Mouse (Mus musculus) midbrain, embryonic 14.5 days (tissue): ENCODE results near the gene Mgrn1. TPM values are rescaled to one million over a fixed set of nuclear protein-coding genes. Genes with fewer than 3 reads are reported as not detected.

Experiments used
- ATAC-seq: fragments of 200-750 bp; cut with Nextera tagmentation; 2 replicates; pipeline ENCODE4 v1.8.0; 2017; ENCODE audit warnings: moderate number of reproducible peaks, moderate library complexity; ENCODE audit not compliant: low FRiP score, low TSS enrichment
- DNase-seq: peaks from one replicate; pipeline ENCODE4 v3.0.0-alpha.2; 2015
- H3K27ac ChIP-seq: fragments of 300-500 bp; sonication (generic); replicated peaks from 2 replicates; pipeline ENCODE4 v1.5.1; 2014; ENCODE audit warnings: mild to moderate bottlenecking, low read depth, low read length, moderate library complexity
- H3K27me3 ChIP-seq: fragments of 300-500 bp; sonication (generic); 2 replicates; pipeline ENCODE4 v1.6.1; 2014; ENCODE audit warnings: low read length, control low read depth, mixed read lengths; ENCODE audit not compliant: control insufficient read depth, insufficient read depth
- H3K36me3 ChIP-seq: fragments of 300-500 bp; sonication (generic); 2 replicates; pipeline ENCODE4 v1.6.1; 2014; ENCODE audit warnings: low read length, control low read depth; ENCODE audit not compliant: control insufficient read depth, insufficient read depth
- H3K4me1 ChIP-seq: fragments of 300-500 bp; sonication (generic); 2 replicates; pipeline ENCODE4 v1.6.1; 2014; ENCODE audit warnings: mild to moderate bottlenecking, antibody characterized with exemption, low read length, control low read depth; ENCODE audit not compliant: control insufficient read depth, insufficient read depth
- H3K4me2 ChIP-seq: fragments of 300-500 bp; sonication (generic); 2 replicates; pipeline ENCODE4 v1.6.1; 2014; ENCODE audit warnings: mild to moderate bottlenecking, low read length, moderate library complexity
- H3K4me3 ChIP-seq: fragments of 300-500 bp; sonication (generic); replicated peaks from 2 replicates; pipeline ENCODE4 v1.5.1; 2014; ENCODE audit warnings: low read depth, low read length
- H3K9ac ChIP-seq: fragments of 300-500 bp; sonication (generic); replicated peaks from 2 replicates; pipeline ENCODE4 v1.6.1; 2014; ENCODE audit warnings: mild to moderate bottlenecking, low read length, moderate library complexity
- H3K9me3 ChIP-seq: fragments of 300-500 bp; sonication (generic); 2 replicates; pipeline ENCODE4 v1.6.1; 2016; ENCODE audit warnings: low read length, control low read depth, mixed read lengths; ENCODE audit not compliant: control insufficient read depth
- WGBS: fragments of 180-500 bp; shearing (Covaris S2); extraction: QIAGEN DNeasy Blood & Tissue Kit; methylation state at CpG from one replicate; pipeline ENCODE4 v1.1.7; 2014; 5-methylcytosine and 5-hydroxymethylcytosine counted together
- polyA plus RNA-seq: library from polyadenylated mRNA; unstranded; fragments of >200 nt; fragmentation: Nextera tagmentation; extraction: Ambion mirVana; gene quantifications from 2 replicates; pipeline ENCODE4 v1.2.1, GENCODE M21; 2014

The Mgrn1 gene
- polyA plus RNA-seq, 1 experiment from 2014 or later, result 117 TPM

- ATAC-seq (no peak), DNase-seq (no peak)
- Histone ChIP-seq H3K4me2 (no peak overlapping the region), H3K27me3 (no peaks in the 10 kb centered on the region), H3K36me3 (peaks cover 81% of the 10 kb centered on the region), H3K4me1 (no peaks in the 10 kb centered on the region), H3K27ac (no peak overlapping the region), H3K9me3 (no peaks in the 10 kb centered on the region), H3K9ac (no peak overlapping the region), H3K4me3 (no peak overlapping the region)
- 85% methylated on average over 4 of the region's 4 CpGs for WGBS
Measured at GRCm38 (mm10) chr16:4920556-4920955, 34.5 kb downstream of the Mgrn1 start.

DNA sequence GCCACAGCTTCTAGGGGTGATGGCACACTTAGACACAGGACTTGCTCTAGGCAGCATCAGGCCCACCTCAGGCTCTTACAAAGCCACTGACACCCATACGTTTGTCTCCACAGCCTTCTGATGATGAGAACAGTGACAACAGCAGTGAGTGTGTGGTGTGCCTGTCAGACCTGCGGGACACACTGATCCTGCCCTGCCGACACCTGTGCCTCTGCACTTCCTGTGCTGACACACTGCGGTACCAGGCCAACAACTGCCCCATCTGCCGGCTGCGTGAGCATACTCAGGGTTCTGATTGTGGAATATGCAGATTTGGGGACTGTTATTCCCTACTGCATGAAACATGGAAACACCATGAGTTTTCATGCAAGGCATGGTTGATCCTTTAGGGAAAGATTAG is 36.4 kb downstream of the Mgrn1 start:
- Histone ChIP-seq H3K4me2 (no peak overlapping the region), H3K4me3 (no peak overlapping the region), H3K9ac (no peak overlapping the region), H3K4me1 (no peaks in the 10 kb centered on the region), H3K27ac (no peak overlapping the region), H3K36me3 (peaks cover 86% of the 10 kb centered on the region), H3K27me3 (no peaks in the 10 kb centered on the region), H3K9me3 (no peaks in the 10 kb centered on the region)
- ATAC-seq (no peak), DNase-seq (no peak)
- 94% methylated on average over 6 of the region's 6 CpGs for WGBS

GRCm38 (mm10) chr16:4923996-4924395 is 37.9 kb downstream of the Mgrn1 start:
- WGBS, result 98% methylated on average over 5 of the region's 5 CpGs
- Histone ChIP-seq H3K27me3 (no peaks in the 10 kb centered on the region), H3K9ac (no peak overlapping the region), H3K36me3 (peaks cover 88% of the 10 kb centered on the region), H3K4me2 (no peak overlapping the region), H3K4me3 (no peak overlapping the region), H3K9me3 (no peaks in the 10 kb centered on the region), H3K4me1 (no peaks in the 10 kb centered on the region), H3K27ac (no peak overlapping the region)
- no peak for ATAC-seq
- no peak for DNase-seq

DNA sequence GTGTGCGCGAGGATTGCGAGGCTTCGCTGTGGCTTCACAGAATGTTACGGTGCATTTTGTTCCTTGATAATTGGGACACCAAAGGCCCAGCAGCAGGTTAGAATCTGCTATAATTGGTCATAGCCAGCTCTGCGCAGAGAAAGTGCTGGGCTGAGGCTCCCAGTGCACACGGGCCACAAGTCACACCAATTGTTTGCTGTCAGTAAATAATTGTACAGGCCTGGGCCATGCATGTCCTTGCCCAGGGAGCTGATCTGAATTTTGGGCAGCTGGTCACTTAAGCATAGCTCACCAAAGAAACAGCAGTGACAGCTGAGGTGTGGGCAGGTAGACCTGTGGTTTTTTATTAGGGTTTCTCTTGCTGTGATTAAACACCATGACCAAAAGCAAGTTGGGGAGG is 41.9 kb downstream of the Mgrn1 start:
- H3K27ac ChIP-seq, result no peak overlapping the region
- H3K4me3 ChIP-seq, result no peak overlapping the region
- no peak for DNase-seq
- no peak for ATAC-seq
- H3K36me3 ChIP-seq, result peaks cover 99% of the 10 kb centered on the region
- no peaks in the 10 kb centered on the region for H3K4me1 ChIP-seq
- H3K4me2 ChIP-seq, result no peak overlapping the region
- no peak overlapping the region for H3K9ac ChIP-seq
- H3K27me3 ChIP-seq, result no peaks in the 10 kb centered on the region
- WGBS, result 96% methylated on average over 7 of the region's 7 CpGs
- no peaks in the 10 kb centered on the region for H3K9me3 ChIP-seq

GRCm38 (mm10) chr16:4928474-4928873 is 42.4 kb downstream of the Mgrn1 start:
- no peaks in the 10 kb centered on the region for H3K4me1 ChIP-seq
- H3K27me3 ChIP-seq, result no peaks in the 10 kb centered on the region
- WGBS, result 97% methylated on average over 2 of the region's 2 CpGs
- H3K4me2 ChIP-seq, result no peak overlapping the region
- H3K4me3 ChIP-seq, result no peak overlapping the region
- H3K9ac ChIP-seq, result no peak overlapping the region
- no peak overlapping the region for H3K27ac ChIP-seq
- no peak for DNase-seq
- ATAC-seq, result no peak
- H3K36me3 ChIP-seq, result peaks cover 98% of the 10 kb centered on the region
- H3K9me3 ChIP-seq, result no peaks in the 10 kb centered on the region

DNA sequence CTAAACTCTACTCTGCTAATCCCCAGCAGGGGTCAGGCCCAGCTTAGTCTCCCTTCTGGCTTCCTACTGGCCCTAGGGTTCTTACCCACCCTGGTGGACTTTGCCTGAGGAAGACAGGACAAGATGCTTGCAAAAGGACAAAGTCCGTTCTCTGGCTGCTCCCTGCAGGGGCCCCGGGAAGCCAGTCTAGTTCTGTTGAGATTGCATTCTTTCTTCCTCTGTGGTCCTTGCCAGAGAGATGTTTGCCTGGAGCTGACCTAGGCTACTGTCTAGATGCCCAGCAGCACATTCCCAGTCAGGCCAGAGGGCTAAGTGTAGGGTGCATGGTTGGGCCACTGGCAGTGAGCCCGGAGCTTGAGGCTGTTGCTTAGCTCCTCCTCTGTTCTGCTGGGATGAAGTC is 46.4 kb downstream of the Mgrn1 start:
- no peak for ATAC-seq
- Histone ChIP-seq H3K36me3 (peaks cover 97% of the 10 kb centered on the region), H3K4me2 (no peak overlapping the region), H3K9me3 (no peaks in the 10 kb centered on the region), H3K9ac (no peak overlapping the region), H3K27ac (no peak overlapping the region), H3K4me3 (no peak overlapping the region), H3K27me3 (no peaks in the 10 kb centered on the region), H3K4me1 (no peaks in the 10 kb centered on the region)
- DNase-seq, result no peak
- WGBS, result 93% methylated on average over 3 of the region's 3 CpGs

DNA sequence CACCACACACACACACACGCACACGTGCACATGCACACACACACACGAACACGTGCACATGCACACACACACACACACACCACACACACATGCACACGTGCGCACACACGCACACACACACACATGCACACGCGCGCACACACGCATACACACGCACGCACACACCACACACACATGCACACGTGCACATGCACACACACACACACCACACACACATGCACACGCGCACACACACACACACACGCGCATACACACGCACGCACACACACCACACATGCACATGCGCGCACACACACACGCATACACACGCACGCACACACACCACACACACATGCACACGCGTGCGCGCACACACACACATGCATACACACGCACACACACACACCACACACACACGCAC is 49.4 kb downstream of the Mgrn1 start:
- no peaks in the 10 kb centered on the region for H3K27me3 ChIP-seq
- no peaks in the 10 kb centered on the region for H3K9me3 ChIP-seq
- H3K27ac ChIP-seq, result no peak overlapping the region
- H3K36me3 ChIP-seq, result peaks cover 73% of the 10 kb centered on the region
- H3K9ac ChIP-seq, result no peak overlapping the region
- H3K4me3 ChIP-seq, result no peak overlapping the region
- ATAC-seq, result no peak
- DNase-seq, result no peak
- 97% methylated on average over 31 of the region's 31 CpGs for WGBS
- peaks cover 9% of the 10 kb centered on the region for H3K4me1 ChIP-seq
- H3K4me2 ChIP-seq, result no peak overlapping the region

DNA sequence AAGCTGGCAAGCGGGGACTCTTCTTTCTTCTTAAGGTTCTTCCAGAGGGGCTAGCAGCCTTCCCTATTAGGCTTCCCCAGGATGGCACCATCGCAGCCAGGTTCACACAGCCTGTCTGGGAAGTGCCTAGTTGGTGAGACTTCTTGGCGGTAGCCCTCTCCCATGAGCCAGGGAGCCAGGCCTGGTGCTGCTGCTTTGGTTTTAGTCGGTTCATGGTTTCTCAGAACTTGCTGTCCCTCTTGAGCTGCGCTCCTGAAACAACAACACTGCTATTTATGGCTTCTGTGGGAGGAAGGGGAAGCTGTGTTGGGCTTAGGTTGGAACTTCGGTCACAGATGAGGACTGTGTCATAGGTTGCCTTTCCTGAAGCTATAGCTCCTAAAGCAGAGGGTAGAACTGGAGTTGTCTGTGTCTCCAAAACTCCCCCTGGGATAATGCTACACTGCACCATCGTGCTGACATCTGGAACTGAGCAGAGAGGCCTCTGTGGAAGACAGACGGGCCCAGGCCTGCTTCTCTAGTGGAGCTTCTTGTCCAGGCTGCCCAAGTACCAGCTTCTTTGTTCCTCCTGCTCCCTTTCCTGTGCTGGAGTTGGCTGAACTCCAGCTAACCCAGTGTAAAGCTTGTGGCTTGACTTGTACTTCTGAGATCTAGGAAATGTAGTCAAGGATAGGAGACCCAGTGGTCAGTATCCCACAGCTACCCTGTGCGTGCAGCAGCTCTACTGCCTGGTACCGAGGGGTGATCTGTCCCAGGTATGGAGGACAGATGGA is 50.1 kb downstream of the Mgrn1 start:
- Histone ChIP-seq H3K9ac (no peak overlapping the region), H3K36me3 (peaks cover 73% of the 10 kb centered on the region), H3K9me3 (no peaks in the 10 kb centered on the region), H3K4me1 (peaks cover 9% of the 10 kb centered on the region), H3K27ac (no peak overlapping the region), H3K4me2 (no peak overlapping the region), H3K27me3 (no peaks in the 10 kb centered on the region), H3K4me3 (no peak overlapping the region)
- no peak for ATAC-seq
- DNase-seq, result no peak
- 90% methylated on average over 10 of the region's 10 CpGs for WGBS
